Mouse (Mus musculus) heart, embryonic 11.5 days (tissue): ENCODE measurements around the gene Meis2. TPM values are rescaled to one million over a fixed set of nuclear protein-coding genes. Genes with fewer than 3 reads are reported as not detected.

Source experiments
- ATAC-seq: fragments of 200-750 bp; cut with Nextera tagmentation; replicated peaks from 2 replicates; pipeline ENCODE4 v1.8.0; 2017; ENCODE audit warnings: moderate library complexity; ENCODE audit not compliant: insufficient number of reproducible peaks, low FRiP score, low TSS enrichment
- H3K27ac ChIP-seq: fragments of 300-500 bp; sonication (generic); 2 replicates; pipeline ENCODE4 v1.5.1; 2014; ENCODE audit warnings: mild to moderate bottlenecking, low read depth, low read length
- H3K27me3 ChIP-seq: fragments of 300-500 bp; sonication (generic); 2 replicates; pipeline ENCODE4 v1.6.1; 2014; ENCODE audit warnings: mild to moderate bottlenecking, low read length, mixed read lengths; ENCODE audit not compliant: control insufficient read depth, insufficient read depth
- H3K36me3 ChIP-seq: fragments of 300-500 bp; sonication (generic); 2 replicates; pipeline ENCODE4 v1.6.1; 2014; ENCODE audit warnings: mild to moderate bottlenecking, low read length, moderate library complexity, mixed read lengths; ENCODE audit not compliant: control insufficient read depth, insufficient read depth
- H3K4me1 ChIP-seq: fragments of 300-500 bp; sonication (generic); 2 replicates; pipeline ENCODE4 v1.6.1; 2014; ENCODE audit warnings: low read length; ENCODE audit not compliant: control insufficient read depth, insufficient read depth
- H3K4me2 ChIP-seq: fragments of 300-500 bp; sonication (generic); 2 replicates; pipeline ENCODE4 v1.6.1; 2014; ENCODE audit warnings: mild to moderate bottlenecking, moderate library complexity
- H3K4me3 ChIP-seq: fragments of 300-500 bp; sonication (generic); 2 replicates; pipeline ENCODE4 v1.5.1; 2014; ENCODE audit warnings: low read depth, low read length
- H3K9ac ChIP-seq: fragments of 300-500 bp; sonication (generic); 2 replicates; pipeline ENCODE4 v1.6.1; 2014; ENCODE audit warnings: mild to moderate bottlenecking, low read depth, low read length, moderate library complexity
- H3K9me3 ChIP-seq: fragments of 300-500 bp; sonication (generic); replicated peaks from 2 replicates; pipeline ENCODE4 v1.6.1; 2016; ENCODE audit warnings: low read length; ENCODE audit not compliant: control insufficient read depth
- WGBS: fragments of 180-500 bp; shearing (Covaris S2); extraction: QIAGEN DNeasy Blood & Tissue Kit; methylation state at CpG from one replicate; pipeline ENCODE4 v1.1.7; 2014; ENCODE audit not compliant: insufficient replicate concordance; 5-methylcytosine and 5-hydroxymethylcytosine counted together
- polyA plus RNA-seq: library from polyadenylated mRNA; unstranded; fragments of >200 nt; fragmentation: Nextera tagmentation; extraction: Ambion mirVana; gene quantifications from 2 replicates; pipeline ENCODE4 v1.2.1, GENCODE M21; 2014

Meis2 gene
- polyA plus RNA-seq, 1 experiment from 2014 or later, result 59.8 TPM

- Histone ChIP-seq H3K4me2 (no peak overlapping the region), H3K36me3 (0 out of 2 replicates have a peak, but pooled peaks cover 4% of the 10 kb centered on the region), H3K9ac (no peak overlapping the region), H3K9me3 (no peaks in the 10 kb centered on the region), H3K27me3 (no peaks in the 10 kb centered on the region), H3K4me3 (no peak overlapping the region), H3K27ac (no peak overlapping the region), H3K4me1 (peaks cover 12% of the 10 kb centered on the region)
- 60% methylated on average over 9 of the region's 9 CpGs for WGBS
- no peak for ATAC-seq
Observed at GRCm38 (mm10) chr2:115936786-115937185, 128.9 kb downstream of the Meis2 start.

GRCm38 (mm10) chr2:115934299-115934698 is 131.3 kb downstream of the Meis2 start:
- peaks cover 12% of the 10 kb centered on the region for H3K4me1 ChIP-seq

GRCm38 (mm10) chr2:115933259-115933658 is 132.4 kb downstream of the Meis2 start:
- Histone ChIP-seq H3K36me3 (no peaks in the 10 kb centered on the region), H3K4me1 (peaks cover 12% of the 10 kb centered on the region), H3K27me3 (no peaks in the 10 kb centered on the region), H3K9me3 (no peaks in the 10 kb centered on the region), H3K4me3 (no peak overlapping the region), H3K27ac (no peak overlapping the region), H3K4me2 (no peak overlapping the region), H3K9ac (no peak overlapping the region)
- WGBS, result 21% methylated on average over 2 of the region's 2 CpGs
- no peak for ATAC-seq

More at GRCm38 (mm10) chr2:115934299-115934698, 131.3 kb downstream of the Meis2 start:
- H3K4me3 ChIP-seq, result no peak overlapping the region
- no peak overlapping the region for H3K9ac ChIP-seq
- ATAC-seq, result no peak
- H3K9me3 ChIP-seq, result no peaks in the 10 kb centered on the region
- no peak overlapping the region for H3K27ac ChIP-seq
- H3K27me3 ChIP-seq, result no peaks in the 10 kb centered on the region
- H3K4me2 ChIP-seq, result no peak overlapping the region
- 76% methylated on average over 2 of the region's 2 CpGs for WGBS
- H3K36me3 ChIP-seq, result no peaks in the 10 kb centered on the region

GRCm38 (mm10) chr2:115925744-115926143 is 139.9 kb downstream of the Meis2 start:
- peaks cover 19% of the 10 kb centered on the region for H3K4me1 ChIP-seq
- no peaks in the 10 kb centered on the region for H3K27me3 ChIP-seq
- ATAC-seq, result no peak
- no peaks in the 10 kb centered on the region for H3K36me3 ChIP-seq
- H3K4me3 ChIP-seq, result no peak overlapping the region
- no peak overlapping the region for H3K9ac ChIP-seq
- H3K4me2 ChIP-seq, result no peak overlapping the region
- WGBS, result 72% methylated on average over 3 of the region's 3 CpGs
- H3K27ac ChIP-seq, result no peak overlapping the region
- no peaks in the 10 kb centered on the region for H3K9me3 ChIP-seq

- Histone ChIP-seq H3K27ac (no peak overlapping the region), H3K36me3 (no peaks in the 10 kb centered on the region), H3K9ac (no peak overlapping the region), H3K27me3 (no peaks in the 10 kb centered on the region), H3K4me1 (peaks cover 22% of the 10 kb centered on the region), H3K4me2 (no peak overlapping the region), H3K9me3 (no peaks in the 10 kb centered on the region), H3K4me3 (no peak overlapping the region)
- no peak for ATAC-seq
- 79% methylated on average over 6 of the region's 6 CpGs for WGBS
Observed at GRCm38 (mm10) chr2:115924472-115924871, 141.2 kb downstream of the Meis2 start.

GRCm38 (mm10) chr2:115923247-115923646 is 142.4 kb downstream of the Meis2 start:
- H3K9ac ChIP-seq, result no peak overlapping the region
- ATAC-seq, result no peak
- WGBS, result 65% methylated on average over 6 of the region's 6 CpGs
- H3K27me3 ChIP-seq, result no peaks in the 10 kb centered on the region
- no peaks in the 10 kb centered on the region for H3K36me3 ChIP-seq
- H3K4me3 ChIP-seq, result no peak overlapping the region
- H3K9me3 ChIP-seq, result no peaks in the 10 kb centered on the region
- no peak overlapping the region for H3K4me2 ChIP-seq
- H3K4me1 ChIP-seq, result peaks cover 22% of the 10 kb centered on the region
- H3K27ac ChIP-seq, result no peak overlapping the region

GRCm38 (mm10) chr2:115921687-115922086 is 144.0 kb downstream of the Meis2 start:
- ATAC-seq, result no peak
- no peak overlapping the region for H3K27ac ChIP-seq
- H3K36me3 ChIP-seq, result no peaks in the 10 kb centered on the region
- peaks cover 22% of the 10 kb centered on the region for H3K4me1 ChIP-seq
- H3K9ac ChIP-seq, result no peak overlapping the region
- no peaks in the 10 kb centered on the region for H3K27me3 ChIP-seq
- H3K4me2 ChIP-seq, result no peak overlapping the region
- H3K4me3 ChIP-seq, result no peak overlapping the region
- H3K9me3 ChIP-seq, result no peaks in the 10 kb centered on the region
- 46% methylated on average over 9 of the region's 9 CpGs for WGBS

- no peak for ATAC-seq
- 58% methylated on average over 5 of the region's 5 CpGs for WGBS
- no peak overlapping the region for H3K9ac ChIP-seq
- H3K4me3 ChIP-seq, result no peak overlapping the region
- no peaks in the 10 kb centered on the region for H3K36me3 ChIP-seq
- H3K4me1 ChIP-seq, result peaks cover 27% of the 10 kb centered on the region
- H3K27ac ChIP-seq, result no peak overlapping the region
- H3K9me3 ChIP-seq, result no peaks in the 10 kb centered on the region
- no peak overlapping the region for H3K4me2 ChIP-seq
- H3K27me3 ChIP-seq, result no peaks in the 10 kb centered on the region
Observed at GRCm38 (mm10) chr2:115920336-115920951, 145.2 kb downstream of the Meis2 start.
